Mouse (Mus musculus) liver, embryonic 11.5 days (tissue): ENCODE data around the gene Dcn. TPM values are rescaled to one million over a fixed set of nuclear protein-coding genes. Genes with fewer than 3 reads are reported as not detected.

Experiments used
- ATAC-seq: fragments of 200-750 bp; cut with Nextera tagmentation; replicated peaks from 2 replicates; pipeline ENCODE4 v1.8.0; 2017; ENCODE audit warnings: moderate number of reproducible peaks, mild to moderate bottlenecking, moderate TSS enrichment, moderate library complexity; ENCODE audit not compliant: low FRiP score
- DNase-seq: peaks from one replicate; pipeline ENCODE4 v3.0.0-alpha.2; 2017; ENCODE audit warnings: low spot score
- H3K27ac ChIP-seq: fragments of 300-500 bp; sonication (generic); 2 replicates; pipeline ENCODE4 v1.5.1; 2014; ENCODE audit warnings: mild to moderate bottlenecking, low read depth, low read length, control low read depth
- H3K27me3 ChIP-seq: fragments of 300-500 bp; sonication (generic); replicated peaks from 2 replicates; pipeline ENCODE4 v1.6.1; 2014; ENCODE audit warnings: low read length, mixed read lengths; ENCODE audit not compliant: control insufficient read depth, insufficient read depth
- H3K36me3 ChIP-seq: fragments of 300-500 bp; sonication (generic); 2 replicates; pipeline ENCODE4 v1.6.1; 2014; ENCODE audit warnings: mild to moderate bottlenecking, low read length, moderate library complexity, mixed read lengths; ENCODE audit not compliant: control insufficient read depth, insufficient read depth
- H3K4me1 ChIP-seq: fragments of 300-500 bp; sonication (generic); replicated peaks from 2 replicates; pipeline ENCODE4 v1.6.1; 2014; ENCODE audit warnings: low read length, mixed read lengths; ENCODE audit not compliant: control insufficient read depth, insufficient read depth
- H3K4me2 ChIP-seq: fragments of 300-500 bp; sonication (generic); 2 replicates; pipeline ENCODE4 v1.6.1; 2014; ENCODE audit warnings: mild to moderate bottlenecking, control low read depth, moderate library complexity
- H3K4me3 ChIP-seq: fragments of 300-500 bp; sonication (generic); 2 replicates; pipeline ENCODE4 v1.5.1; 2014; ENCODE audit warnings: low read depth, low read length, control low read depth
- H3K9ac ChIP-seq: fragments of 300-500 bp; sonication (generic); 2 replicates; pipeline ENCODE4 v1.6.1; 2014; ENCODE audit warnings: low read depth, low read length, control low read depth
- H3K9me3 ChIP-seq: fragments of 300-500 bp; sonication (generic); 2 replicates; pipeline ENCODE4 v1.6.1; 2016; ENCODE audit warnings: low read length, inconsistent platforms, mixed read lengths; ENCODE audit not compliant: control insufficient read depth
- WGBS: fragments of 180-500 bp; shearing (Covaris S2); extraction: QIAGEN DNeasy Blood & Tissue Kit; methylation state at CpG from one replicate; pipeline ENCODE4 v1.1.7; 2014; 5-methylcytosine and 5-hydroxymethylcytosine counted together
- polyA plus RNA-seq: library from polyadenylated mRNA; unstranded; fragments of >200 nt; fragmentation: Nextera tagmentation; extraction: Ambion mirVana; gene quantifications from 2 replicates; pipeline ENCODE4 v1.2.1, GENCODE M21; 2014

Dcn gene
- polyA plus RNA-seq, 1 experiment from 2014 or later: 39.5 TPM

GRCm38 (mm10) chr10:97497646-97498045 is 18.2 kb downstream of the Dcn start:
- no peak overlapping the region for H3K27ac ChIP-seq
- ATAC-seq: no peak
- no peaks in the 10 kb centered on the region for H3K36me3 ChIP-seq
- H3K9me3 ChIP-seq: no peaks in the 10 kb centered on the region
- no peak overlapping the region for H3K4me3 ChIP-seq
- 51% methylated on average over 5 of the region's 5 CpGs for WGBS
- H3K4me2 ChIP-seq: no peak overlapping the region
- H3K4me1 ChIP-seq: no peaks in the 10 kb centered on the region
- H3K27me3 ChIP-seq: no peaks in the 10 kb centered on the region
- no peak for DNase-seq
- H3K9ac ChIP-seq: no peak overlapping the region

- H3K36me3 ChIP-seq: no peaks in the 10 kb centered on the region
- H3K4me2 ChIP-seq: no peak overlapping the region
- H3K4me3 ChIP-seq: no peak overlapping the region
- 75% methylated on average over 3 of the region's 3 CpGs for WGBS
- no peak for DNase-seq
- H3K9me3 ChIP-seq: no peaks in the 10 kb centered on the region
- H3K27me3 ChIP-seq: no peaks in the 10 kb centered on the region
- H3K4me1 ChIP-seq: no peaks in the 10 kb centered on the region
- H3K9ac ChIP-seq: no peak overlapping the region
- no peak for ATAC-seq
- H3K27ac ChIP-seq: no peak overlapping the region
Observed at GRCm38 (mm10) chr10:97523366-97523765, 44.0 kb downstream of the Dcn start.

DNA sequence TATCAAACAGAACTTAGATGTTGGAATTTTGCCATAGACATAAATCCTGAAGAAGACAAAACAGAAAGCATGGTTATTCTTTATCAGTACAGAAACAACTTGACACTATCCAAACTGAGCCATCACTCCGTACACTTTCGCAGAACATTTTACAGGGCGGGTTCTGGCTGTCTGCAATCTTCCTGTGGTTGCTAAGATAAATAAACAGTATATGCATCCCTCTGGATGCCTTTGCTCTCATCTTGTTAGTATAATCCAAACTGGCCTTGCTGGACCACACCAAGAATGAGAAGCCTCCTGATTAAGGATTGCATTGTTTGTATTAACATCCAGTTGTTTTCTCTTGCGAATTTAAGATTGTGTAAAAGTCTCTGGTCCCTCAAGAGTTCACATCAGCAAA is 56.3 kb downstream of the Dcn start:
- whole genome bisulfite sequencing: 69% methylated on average over 4 of the region's 4 CpGs
- Histone ChIP-seq H3K4me1 (no peaks in the 10 kb centered on the region), H3K27me3 (no peaks in the 10 kb centered on the region), H3K4me3 (no peak overlapping the region), H3K27ac (no peak overlapping the region), H3K9me3 (no peaks in the 10 kb centered on the region), H3K36me3 (no peaks in the 10 kb centered on the region), H3K9ac (no peak overlapping the region), H3K4me2 (no peak overlapping the region)
- ATAC-seq (no peak), DNase-seq (no peak)

- ATAC-seq (no peak), DNase-seq (no peak)
- no peaks in the 10 kb centered on the region for H3K9me3 ChIP-seq
- H3K27ac ChIP-seq: no peak overlapping the region
- H3K4me1 ChIP-seq: no peaks in the 10 kb centered on the region
- no peak overlapping the region for H3K9ac ChIP-seq
- H3K27me3 ChIP-seq: no peaks in the 10 kb centered on the region
- no peak overlapping the region for H3K4me2 ChIP-seq
- no peaks in the 10 kb centered on the region for H3K36me3 ChIP-seq
- 64% methylated on average over 2 of the region's 2 CpGs for WGBS
- no peak overlapping the region for H3K4me3 ChIP-seq
Observed at GRCm38 (mm10) chr10:97536921-97537320, 57.5 kb downstream of the Dcn start.

DNA sequence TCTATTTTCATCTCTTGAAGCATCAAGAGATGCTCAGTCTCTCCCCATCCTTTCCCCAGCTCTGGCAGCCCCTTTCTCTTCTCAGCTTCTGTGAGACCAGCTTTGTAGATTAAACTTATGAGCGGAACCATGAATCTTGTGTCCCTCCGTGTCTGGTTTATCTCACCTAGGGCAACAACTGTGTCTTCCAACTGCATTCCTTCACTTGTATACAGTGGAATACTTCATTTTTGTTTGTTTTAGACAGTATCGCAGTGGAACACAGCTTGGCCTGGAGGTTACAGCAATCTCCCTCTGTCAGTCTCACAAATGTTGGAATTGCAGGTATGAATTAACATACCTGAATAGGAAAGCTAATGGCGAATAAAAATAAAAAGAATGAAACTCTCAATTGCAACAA is 58.8 kb downstream of the Dcn start:
- Histone ChIP-seq H3K27me3 (no peaks in the 10 kb centered on the region), H3K4me1 (no peaks in the 10 kb centered on the region), H3K36me3 (no peaks in the 10 kb centered on the region), H3K9ac (no peak overlapping the region), H3K4me2 (no peak overlapping the region), H3K27ac (no peak overlapping the region), H3K4me3 (no peak overlapping the region), H3K9me3 (no peaks in the 10 kb centered on the region)
- DNase-seq: no peak
- ATAC-seq: no peak
- 74% methylated on average over 4 of the region's 4 CpGs for WGBS

DNA sequence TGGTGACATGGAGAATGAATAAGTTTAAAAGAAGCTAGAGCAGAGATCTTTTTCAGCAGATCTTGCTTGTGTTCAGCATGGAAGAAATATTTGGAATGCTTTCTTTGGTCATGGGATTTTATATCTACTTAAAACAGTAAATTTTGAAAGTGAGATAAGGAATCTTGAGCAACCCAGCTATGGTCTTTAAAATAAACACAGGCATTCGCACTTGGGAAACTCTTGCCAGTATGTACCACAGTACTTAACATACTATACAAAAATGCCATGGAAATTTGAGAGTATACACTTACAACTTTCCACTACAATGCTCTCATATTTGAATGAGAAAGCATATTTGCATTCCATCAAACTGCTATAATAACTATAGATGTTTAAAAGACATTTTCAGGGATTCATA is 68.3 kb downstream of the Dcn start:
- H3K27ac ChIP-seq: no peak overlapping the region
- DNase-seq: no peak

GRCm38 (mm10) chr10:97564957-97565856 is 85.8 kb downstream of the Dcn start, which contains the start of gene Lum:
TSS of gene Lum (plus strand) at chr10:97565128.
- Histone ChIP-seq H3K27me3 (no peaks in the 10 kb centered on the region), H3K36me3 (no peaks in the 10 kb centered on the region), H3K4me1 (no peaks in the 10 kb centered on the region), H3K4me3 (no peak within 1 kb of the TSS), H3K27ac (no peak within 1 kb of the TSS), H3K9me3 (no peaks in the 10 kb centered on the region), H3K4me2 (no peak within 1 kb of the TSS), H3K9ac (no peak within 1 kb of the TSS)
- DNase-seq (no peak), ATAC-seq (no peak)
- WGBS: 52% methylated on average over 10 of the region's 10 CpGs

More for the DNA sequence above, 68.3 kb downstream of the Dcn start:
- Histone ChIP-seq H3K9ac (no peak overlapping the region), H3K9me3 (no peaks in the 10 kb centered on the region), H3K27me3 (no peaks in the 10 kb centered on the region), H3K4me2 (no peak overlapping the region), H3K36me3 (no peaks in the 10 kb centered on the region), H3K4me1 (no peaks in the 10 kb centered on the region), H3K4me3 (no peak overlapping the region)
- 58% methylated on average over 1 of the region's 1 CpGs for WGBS
- no peak for ATAC-seq

DNA sequence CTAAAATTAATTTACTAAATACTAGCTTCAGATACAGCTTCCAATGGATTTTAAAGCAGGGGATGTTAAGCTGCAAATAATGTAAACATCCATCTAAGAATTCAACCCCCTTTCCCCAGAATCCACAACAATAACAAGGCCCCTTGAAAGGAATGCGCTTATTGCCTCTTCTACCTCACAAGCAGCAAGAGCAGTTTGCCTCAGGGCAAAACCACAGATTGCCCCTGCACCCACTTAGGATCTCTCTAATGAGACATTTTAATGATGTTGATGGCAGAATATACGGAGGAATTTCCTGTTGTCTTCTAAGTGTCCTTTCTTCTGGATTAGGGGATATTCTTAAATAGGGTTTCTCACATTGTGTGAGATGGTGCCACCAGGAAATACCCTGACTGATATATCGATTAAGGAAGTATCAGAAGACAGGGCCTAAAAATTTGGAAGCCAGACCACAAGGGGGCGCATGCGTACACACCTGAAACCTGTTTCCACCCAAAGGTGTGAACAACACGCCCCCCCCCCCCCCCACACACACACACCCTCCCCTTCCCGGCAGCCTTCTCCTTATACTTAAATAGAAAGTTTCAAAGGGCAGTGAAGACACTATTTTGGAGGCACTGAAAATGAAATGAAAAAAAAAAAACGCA is 88.2 kb downstream of the Dcn start:
- H3K27ac ChIP-seq: no peak overlapping the region
- no peaks in the 10 kb centered on the region for H3K9me3 ChIP-seq
- H3K4me1 ChIP-seq: no peaks in the 10 kb centered on the region
- no peak for DNase-seq
- H3K9ac ChIP-seq: no peak overlapping the region
- WGBS: 62% methylated on average over 8 of the region's 8 CpGs
- no peak overlapping the region for H3K4me2 ChIP-seq
- ATAC-seq: no peak
- no peaks in the 10 kb centered on the region for H3K27me3 ChIP-seq
- no peaks in the 10 kb centered on the region for H3K36me3 ChIP-seq
- H3K4me3 ChIP-seq: no peak overlapping the region
